Mouse (Mus musculus) layer of hippocampus, postnatal 25 days (tissue): ENCODE results near the gene Gm49395. TPM values are rescaled to one million over a fixed set of nuclear protein-coding genes. Genes with fewer than 3 reads are reported as not detected.

Experiments
- DNase-seq, 2 experiments: peaks; one replicate each; pipeline ENCODE4 v3.0.0; 2022; ENCODE audit warnings: mixed read lengths in 2 of 2, low spot score in 1 of 2; ENCODE audit errors: extremely low spot score in 1 of 2
- total RNA-seq, 2 experiments: library from RNA; stranded (reverse); gene quantifications; 2 replicates each; pipeline ENCODE4 v1.2.3; 2021

The Gm49395 gene
- total RNA-seq, 2 experiments from 2014 or later, result 0.84 to 2.6 TPM

GRCm38 (mm10) chr13:115067324-115067967 lies 34.3 kb downstream of the Gm49395 start:
- DNase-seq, result no peak

DNA sequence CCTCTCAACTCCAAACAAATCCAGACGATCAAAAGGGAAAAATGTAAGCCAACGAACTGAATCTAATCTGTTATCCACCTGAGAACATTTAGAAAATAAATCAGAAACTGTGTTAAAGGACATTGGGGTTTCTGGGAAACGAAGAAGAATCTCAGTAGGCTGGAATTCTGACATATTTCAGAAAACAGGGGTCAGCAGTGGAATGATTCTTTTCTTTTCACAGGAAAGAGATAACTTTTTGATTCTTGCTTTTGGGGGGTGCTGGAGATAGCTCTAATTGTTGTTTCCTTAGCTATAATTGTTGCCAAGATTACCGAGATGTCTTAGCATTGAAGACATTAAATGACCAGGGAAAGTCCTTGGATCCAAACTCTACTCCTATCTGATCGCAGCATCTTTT lies 44.2 kb downstream of the Gm49395 start:
- DNase-seq, result no peak

GRCm38 (mm10) chr13:115054783-115055182 lies 46.9 kb downstream of the Gm49395 start:
- no peak for DNase-seq

- DNase-seq, result no peak
These were observed 49.2 kb downstream of the Gm49395 start for GRCm38 (mm10) chr13:115052568-115052967.

GRCm38 (mm10) chr13:115050660-115051559 lies 50.8 kb downstream of the Gm49395 start:
- no peak for DNase-seq

DNA sequence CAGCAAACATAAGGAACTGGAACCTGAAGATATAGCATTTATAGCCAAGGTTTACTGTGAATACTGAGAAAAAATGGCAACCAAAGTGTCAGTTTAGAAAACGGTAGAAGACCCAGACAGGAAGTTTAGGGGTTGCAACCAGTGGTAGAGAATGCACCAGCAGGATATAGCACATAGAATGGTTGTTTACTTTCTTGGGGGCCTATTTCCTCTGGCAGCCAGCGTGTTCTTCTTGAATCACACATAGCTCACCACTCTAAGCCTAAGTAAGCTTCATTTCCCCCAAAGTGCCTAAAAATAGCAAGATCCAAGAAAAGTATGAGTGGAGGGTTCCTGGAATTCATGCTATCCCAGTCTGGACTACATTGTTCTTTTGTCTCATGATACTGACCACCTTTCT lies 59.1 kb downstream of the Gm49395 start:
- DNase-seq, result no peak

GRCm38 (mm10) chr13:115037304-115037703 lies 64.4 kb downstream of the Gm49395 start:
- no peak for DNase-seq

DNA sequence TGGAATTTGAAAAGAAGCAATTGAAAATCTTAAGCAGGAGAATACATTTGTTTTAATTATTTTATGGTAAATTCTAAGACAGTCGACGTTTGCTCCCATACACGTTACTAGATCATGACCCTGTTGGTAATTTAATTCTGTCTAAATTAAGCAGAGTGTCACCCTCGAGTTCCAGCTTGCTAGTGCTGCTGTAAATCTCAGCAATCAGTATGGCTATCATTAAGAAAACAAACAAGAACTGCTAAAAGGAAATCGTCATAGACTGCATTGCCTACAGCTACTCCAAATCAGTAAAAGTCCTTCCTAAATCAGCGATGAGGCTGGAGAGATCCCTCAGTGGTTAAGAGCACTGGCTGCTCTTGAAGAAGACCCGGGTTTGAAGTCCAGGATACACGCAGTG lies 66.3 kb downstream of the Gm49395 start:
- DNase-seq, result no peak

DNA sequence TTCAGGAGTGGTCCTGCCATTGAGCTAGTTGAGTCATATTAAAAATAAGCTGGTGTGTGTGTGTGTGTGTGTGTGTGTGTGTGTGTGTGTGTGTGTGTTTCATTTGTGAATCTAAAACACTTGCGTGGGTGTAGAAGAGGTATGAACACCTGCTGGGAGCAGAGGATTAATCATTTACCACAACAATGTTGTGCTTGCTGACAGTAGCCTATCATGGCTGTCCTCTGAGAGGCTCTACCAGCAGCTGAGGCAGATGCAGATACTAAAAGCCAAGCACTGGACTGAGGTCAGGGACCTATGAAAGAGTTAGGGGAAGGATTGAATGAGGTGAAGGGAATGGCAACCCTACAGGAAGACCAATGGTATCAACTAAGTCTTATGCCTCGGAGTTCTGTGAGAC lies 68.6 kb downstream of the Gm49395 start:
- no peak for DNase-seq

- DNase-seq, result no peak
These were observed 70.3 kb downstream of the Gm49395 start for GRCm38 (mm10) chr13:115031177-115032000.

GRCm38 (mm10) chr13:115025394-115025793 lies 76.3 kb downstream of the Gm49395 start:
- DNase-seq, result no peak

DNA sequence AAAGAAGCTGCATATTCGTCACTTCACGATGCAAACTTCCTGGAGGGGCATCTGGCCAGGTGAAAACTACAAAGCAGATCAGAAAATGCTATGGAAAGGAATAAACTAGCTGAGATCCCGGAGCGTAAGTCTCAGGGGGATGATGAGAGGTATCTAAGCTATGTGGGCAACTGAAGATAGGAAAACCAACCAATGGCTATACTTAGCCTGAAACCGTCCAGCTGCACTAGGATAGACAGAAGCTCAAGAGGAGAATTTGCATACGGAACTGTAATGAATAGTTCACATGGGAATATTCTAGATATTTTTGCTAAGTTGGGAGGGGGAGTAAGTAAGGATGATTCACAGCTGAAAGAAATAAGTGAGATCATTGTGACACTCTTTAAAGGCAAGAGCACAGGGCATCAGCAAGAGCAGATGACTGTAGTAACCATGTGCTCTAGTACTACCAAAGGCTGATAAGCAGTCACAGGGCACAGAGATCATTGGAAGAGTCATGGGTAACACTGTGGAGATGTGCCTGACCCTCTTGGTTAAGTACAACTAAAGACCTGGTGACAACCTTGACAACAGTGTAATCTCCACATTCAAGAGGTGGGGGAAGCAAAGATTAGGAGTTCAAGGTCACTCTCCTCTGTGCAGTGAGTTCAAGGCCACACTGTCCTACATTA lies 79.5 kb downstream of the Gm49395 start:
- no peak for DNase-seq

DNA sequence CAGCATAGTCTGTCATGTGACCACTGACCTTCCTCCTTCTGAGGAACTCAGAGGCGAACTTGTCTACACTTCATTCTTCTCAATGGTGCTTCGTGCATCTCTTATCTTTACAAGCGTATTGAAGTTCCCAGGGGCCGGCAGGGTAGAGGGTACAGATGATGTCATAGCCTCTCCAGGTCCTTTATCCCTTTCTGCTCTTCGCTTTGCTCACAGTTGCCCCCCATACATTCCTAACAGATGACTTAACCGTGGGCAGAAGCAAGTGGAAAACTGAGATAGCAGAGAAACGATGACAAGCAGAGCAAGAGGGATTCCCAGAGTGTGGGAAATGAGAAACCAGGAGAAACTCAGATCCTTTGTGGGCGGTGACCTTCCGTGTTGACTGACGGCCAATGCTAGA lies 80.3 kb downstream of the Gm49395 start:
- no peak for DNase-seq

DNA sequence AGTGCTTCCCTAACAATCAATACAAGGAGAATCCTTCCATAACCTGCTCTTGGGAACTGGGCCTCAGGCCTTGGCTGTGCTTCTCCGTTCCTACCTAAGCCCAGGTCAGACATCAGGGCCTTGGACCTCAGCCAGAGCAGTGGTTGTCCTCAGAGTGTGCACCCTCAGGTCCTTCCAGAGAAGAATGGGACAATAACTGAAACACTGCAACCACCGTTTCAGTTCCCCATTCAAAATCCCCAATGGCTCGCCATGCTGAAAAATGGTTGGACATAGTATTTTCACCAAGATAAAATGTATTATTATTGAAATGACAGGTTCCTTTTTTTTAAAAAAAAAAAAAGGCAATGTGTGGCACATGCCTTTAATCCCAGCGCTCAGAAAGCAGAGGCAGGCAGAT lies 81.0 kb downstream of the Gm49395 start:
- DNase-seq, result no peak

DNA sequence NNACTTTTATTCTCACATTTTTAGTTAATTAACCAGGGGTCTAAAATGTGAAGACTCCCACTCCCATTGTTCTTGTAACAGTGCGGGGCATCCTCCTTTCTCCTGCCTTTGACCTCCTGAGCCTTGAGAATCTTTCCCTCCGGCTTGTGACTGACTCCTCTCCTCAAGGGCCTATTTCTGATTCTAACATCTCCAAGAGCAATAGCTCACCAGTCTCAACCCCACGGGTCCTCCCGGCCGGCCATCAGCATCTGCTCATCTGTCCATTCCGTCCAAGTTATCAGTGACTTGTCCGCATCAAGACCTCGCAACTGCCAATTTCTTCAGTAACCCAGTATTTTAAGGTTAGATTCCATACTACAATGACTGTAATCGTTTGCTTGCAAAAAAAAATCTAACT lies 84.2 kb downstream of the Gm49395 start:
- no peak for DNase-seq

GRCm38 (mm10) chr13:115011547-115011946 lies 90.2 kb downstream of the Gm49395 start:
- DNase-seq, result no peak

DNA sequence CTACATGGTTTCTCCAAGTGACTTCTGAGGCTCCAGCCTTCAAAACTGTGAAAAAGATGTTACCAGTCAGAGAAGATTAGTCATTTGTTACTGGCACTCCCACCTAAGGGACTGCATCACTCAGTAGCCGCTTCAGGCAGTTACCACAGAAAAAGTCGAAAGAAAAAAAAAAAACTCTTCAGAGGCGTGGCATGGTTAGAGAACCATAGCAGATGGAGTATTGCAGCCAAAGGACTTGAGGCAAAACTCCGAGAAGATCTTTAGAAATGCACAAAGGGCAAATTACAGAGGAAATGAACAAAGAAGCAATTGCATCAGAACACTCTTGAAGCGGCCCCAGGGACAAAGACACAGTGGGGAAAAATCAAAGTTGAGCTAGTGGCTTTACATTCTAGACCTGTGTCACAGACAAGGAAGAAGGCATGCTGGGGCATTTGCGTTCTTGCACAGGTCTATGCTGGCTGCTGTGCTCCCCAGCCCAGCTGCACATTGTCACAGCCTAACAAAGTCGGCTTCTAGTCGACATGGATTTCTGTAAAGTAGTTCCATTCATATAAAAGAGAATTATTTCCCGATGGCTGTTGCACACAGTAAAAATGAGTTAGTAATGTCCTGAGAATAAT lies 95.4 kb downstream of the Gm49395 start:
- DNase-seq, result no peak

GRCm38 (mm10) chr13:115005342-115005741 lies 96.4 kb downstream of the Gm49395 start:
- no peak for DNase-seq

- no peak for DNase-seq
These were observed 98.2 kb downstream of the Gm49395 start for GRCm38 (mm10) chr13:115003444-115004053.

DNA sequence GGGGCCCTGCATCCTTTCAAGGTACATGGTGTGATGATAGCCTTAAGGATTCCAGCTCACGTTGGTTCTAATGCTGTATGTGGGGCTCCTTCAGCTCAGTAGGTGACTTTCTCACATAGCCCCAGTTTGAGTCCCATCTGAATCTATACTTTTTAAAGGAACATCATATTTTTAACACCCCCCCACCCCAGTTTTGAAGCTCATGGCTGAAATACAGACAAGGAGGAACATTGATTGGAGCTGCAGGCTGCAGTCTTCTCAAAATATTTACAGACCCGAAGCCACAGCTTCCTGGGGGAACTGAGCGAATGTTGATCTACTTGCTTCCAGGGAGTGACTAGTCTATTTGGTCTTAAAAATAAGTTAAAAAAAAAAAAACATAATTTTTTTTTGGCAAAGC lies 98.9 kb downstream of the Gm49395 start:
- no peak for DNase-seq
